Mouse (Mus musculus) cerebellum, adult 18-20 months (tissue): ENCODE measurements around the gene Neb.

Source experiments
- DNase-seq, 2 experiments: peaks; one replicate each; pipeline ENCODE4 v3.0.0; 2021

The Neb gene

DNA sequence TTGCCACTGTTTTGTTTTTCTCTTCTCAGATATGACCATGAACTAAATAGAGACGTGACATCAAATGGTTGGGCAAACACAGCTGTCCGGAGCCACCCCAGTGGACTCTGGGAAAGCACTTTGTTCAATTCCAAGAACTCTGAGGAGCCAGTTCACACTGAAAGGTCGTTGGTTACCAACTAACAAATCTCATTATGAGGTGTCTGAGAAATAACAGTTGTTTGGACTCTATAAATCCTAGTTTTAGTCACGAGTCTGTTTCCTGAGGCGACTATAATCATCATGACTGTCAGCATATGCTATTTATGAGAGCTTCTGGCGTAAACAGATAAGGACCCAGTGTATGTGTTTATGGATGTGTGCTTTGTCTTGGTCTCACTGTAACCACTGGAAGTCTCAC lies 5.8 kb downstream of the Neb start:
- no peak for DNase-seq

DNA sequence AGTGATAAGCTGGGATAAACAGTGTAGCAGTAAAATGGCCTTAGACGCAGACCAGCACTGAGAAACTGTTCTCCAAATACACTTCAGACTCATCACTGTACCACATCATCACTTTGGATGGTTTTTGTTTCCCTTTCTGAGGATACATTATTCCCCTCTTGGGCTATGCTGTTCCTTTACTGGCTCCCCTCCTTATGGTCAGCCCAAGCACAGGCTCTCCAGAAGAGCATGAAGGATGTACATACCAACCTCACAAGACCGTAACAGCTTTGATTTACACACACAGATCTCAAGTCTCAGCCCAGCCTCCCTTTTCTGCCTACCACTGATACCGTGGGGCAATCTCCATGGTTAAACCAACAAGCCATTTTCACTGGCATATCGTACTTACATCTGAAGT lies 6.2 kb downstream of the Neb start:
- DNase-seq, result no peak

DNA sequence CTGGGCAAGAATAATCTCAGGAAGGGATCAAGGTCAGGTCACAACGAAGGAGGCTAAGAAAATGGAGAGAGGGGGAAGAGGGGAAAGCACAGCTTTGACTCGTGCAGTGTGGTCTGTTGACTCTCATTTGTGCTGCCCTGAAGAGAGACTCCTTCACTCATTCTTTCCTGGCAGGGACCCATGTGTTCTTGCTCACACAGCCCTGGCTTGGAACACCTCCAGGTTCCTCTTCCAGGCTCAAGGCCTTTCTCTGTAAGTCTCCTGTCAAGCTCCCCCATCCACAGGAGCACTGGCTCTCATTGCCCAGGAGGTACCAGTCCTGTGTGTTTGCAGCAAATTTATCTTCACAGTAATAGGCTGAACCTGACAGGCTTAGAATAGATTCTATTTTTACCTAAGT lies 7.2 kb downstream of the Neb start:
- peak; percentile 66 to 74 for DNase-seq

- DNase-seq, result no peak
Observed at GRCm38 (mm10) chr2:52369622-52370021, 8.7 kb downstream of the Neb start.

- DNase-seq, result no peak
Observed at GRCm38 (mm10) chr2:52367665-52368064, 10.6 kb downstream of the Neb start.

- no peak for DNase-seq
Observed at GRCm38 (mm10) chr2:52367248-52367647, 11.0 kb downstream of the Neb start.

DNA sequence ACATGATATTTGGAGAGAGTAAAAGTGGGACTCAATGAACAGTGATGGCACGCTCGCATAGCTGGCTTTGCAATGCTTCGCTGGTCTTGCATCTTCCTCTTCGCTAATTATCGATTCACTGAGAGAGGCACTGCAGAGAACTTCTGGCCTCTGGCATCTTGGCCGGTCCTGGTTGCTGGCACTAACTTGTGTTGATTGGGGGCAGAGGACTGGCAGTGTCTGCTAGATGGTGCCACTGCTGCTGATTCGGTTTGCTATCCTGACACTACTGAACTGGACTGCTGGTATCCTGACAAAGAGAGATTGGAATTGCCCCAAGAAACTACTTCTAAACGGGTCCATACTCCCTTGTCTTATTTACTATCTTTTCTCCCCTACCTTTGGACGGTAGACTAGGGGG lies 17.2 kb downstream of the Neb start:
- DNase-seq, result no peak

DNA sequence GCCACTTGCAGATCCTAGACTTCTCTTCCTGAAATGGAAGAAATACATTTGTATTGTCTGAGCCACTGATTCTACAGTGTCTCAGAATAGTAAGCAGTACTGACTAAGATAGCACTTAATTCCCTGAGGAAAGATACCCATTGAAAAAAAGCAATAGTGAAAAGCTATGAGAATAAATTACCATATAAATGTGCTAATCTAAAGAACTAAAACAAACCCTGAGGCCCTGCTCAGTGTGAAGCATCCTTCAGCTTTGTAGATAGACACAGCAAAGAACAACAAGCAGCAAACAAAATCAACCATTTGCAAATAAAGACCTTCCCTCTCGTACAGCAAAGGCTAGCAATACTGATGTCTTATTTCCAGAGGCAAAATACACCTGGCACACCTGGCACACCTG lies 18.6 kb downstream of the Neb start:
- DNase-seq, result no peak

GRCm38 (mm10) chr2:52358156-52358555 lies 20.1 kb downstream of the Neb start:
- no peak for DNase-seq

- DNase-seq, result no peak
Observed at GRCm38 (mm10) chr2:52351029-52351428, 27.2 kb downstream of the Neb start.

- no peak for DNase-seq
Observed at GRCm38 (mm10) chr2:52340990-52341389, 37.3 kb downstream of the Neb start.

GRCm38 (mm10) chr2:52335556-52335955 lies 42.7 kb downstream of the Neb start:
- no peak for DNase-seq

GRCm38 (mm10) chr2:52335087-52335486 lies 43.2 kb downstream of the Neb start:
- no peak for DNase-seq

DNA sequence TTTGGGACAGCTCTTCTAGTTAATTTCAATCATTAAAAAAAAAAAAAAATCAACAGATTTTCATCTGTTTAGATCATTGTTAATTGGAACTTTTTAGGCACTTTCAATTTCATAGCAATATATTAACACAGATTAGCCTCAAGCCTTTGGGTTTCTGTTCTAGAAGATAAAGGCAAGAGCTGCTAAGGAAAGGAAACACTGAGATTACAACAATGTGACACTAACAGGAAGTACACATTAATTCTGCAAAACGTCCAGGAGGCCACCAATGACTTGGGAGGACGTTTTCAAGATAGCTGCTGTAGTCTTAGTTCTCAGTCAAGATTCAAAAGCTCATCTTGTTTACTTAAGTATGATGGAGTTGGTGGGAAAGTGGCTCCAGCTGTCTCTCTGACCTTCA lies 44.7 kb downstream of the Neb start:
- no peak for DNase-seq

DNA sequence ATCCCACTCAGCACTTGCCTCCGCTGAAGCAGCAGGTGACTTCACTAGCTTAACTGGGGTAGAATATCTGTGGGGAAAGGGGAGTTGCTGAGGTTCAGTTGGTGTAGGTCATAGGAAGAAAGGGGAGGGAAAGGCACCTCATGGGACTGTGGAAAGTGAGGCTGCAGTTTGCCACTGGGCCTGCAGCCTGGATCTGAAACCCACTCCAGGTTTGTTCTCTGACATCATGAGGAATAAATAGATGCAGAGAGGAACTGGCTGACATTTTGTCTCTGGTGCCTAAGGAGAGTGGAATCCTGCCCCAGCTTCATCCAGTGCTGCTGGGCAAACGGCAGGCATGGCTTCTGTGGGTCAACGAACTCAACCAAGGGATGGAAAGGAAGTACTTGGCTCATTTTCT lies 46.5 kb downstream of the Neb start:
- no peak for DNase-seq

DNA sequence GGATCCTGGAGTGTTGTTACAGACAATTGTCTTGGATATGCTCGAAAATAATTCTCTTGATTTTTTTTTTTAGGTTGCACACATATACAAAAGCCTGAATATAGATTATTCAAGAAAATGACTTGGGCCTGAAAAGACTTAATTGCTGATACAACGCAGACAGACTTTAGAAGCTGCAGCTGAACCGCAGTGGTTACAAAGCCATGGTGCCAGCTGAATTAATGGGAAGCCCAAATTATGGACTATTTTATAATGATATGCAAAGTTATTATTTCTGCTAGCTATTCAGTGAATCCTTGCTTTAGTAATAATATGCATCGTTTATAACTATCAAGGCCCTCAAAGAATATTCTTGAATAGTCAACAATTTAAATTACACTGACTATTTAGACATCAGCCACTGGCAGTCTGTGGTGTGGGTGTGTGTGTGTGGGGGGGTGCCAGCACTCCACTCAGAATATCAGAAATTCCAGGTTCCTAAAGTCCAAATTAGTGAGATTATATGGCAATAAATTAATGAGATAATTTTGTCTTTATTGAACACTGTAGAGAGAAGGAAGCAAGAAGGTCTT lies 50.9 kb downstream of the Neb start:
- no peak for DNase-seq

GRCm38 (mm10) chr2:52321866-52322265 lies 56.4 kb downstream of the Neb start:
- no peak for DNase-seq

DNA sequence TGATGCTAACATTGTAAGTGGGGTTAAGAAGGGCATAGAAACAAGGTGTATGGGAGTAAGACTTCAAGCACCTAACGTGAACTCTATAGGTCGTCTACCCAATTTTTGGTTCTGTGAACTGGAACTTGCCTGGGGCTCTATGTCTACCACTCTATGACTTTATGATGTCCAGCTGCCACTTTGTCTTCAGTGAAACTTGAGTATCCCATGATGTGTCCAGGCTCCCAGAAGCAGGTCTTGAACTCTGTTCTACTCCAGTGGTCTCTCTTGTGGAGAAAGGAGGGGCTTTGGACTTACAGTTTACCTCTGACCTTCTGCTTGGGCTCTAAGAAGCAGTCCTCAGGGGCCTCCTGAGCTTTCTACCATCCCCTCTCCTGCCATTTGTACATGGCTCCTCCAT lies 58.1 kb downstream of the Neb start:
- no peak for DNase-seq

- DNase-seq, result no peak
Observed at GRCm38 (mm10) chr2:52319020-52319567, 59.2 kb downstream of the Neb start.

DNA sequence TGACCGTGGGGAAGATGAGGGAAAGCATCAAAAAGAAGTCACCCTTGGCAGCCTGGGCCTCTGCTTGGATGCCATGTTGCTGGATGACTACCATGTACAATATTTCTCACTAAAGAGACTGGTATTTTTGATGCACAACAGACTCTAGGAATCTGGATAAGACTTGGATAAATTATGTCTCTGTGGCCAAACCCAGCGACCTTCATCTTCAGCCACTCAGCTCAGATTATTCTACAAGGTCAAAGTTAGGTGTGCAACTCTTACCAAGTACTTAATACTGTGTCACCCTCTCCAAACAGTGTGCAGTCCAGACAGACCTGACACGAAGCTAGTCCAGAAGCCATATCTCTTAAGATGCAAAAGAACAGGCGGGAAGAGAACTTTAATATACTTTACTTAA lies 60.8 kb downstream of the Neb start:
- no peak for DNase-seq

GRCm38 (mm10) chr2:52315737-52316136 lies 62.5 kb downstream of the Neb start:
- DNase-seq, result no peak

GRCm38 (mm10) chr2:52314922-52315730 lies 63.1 kb downstream of the Neb start:
- no peak for DNase-seq

- DNase-seq, result no peak
Observed at GRCm38 (mm10) chr2:52310757-52311156, 67.5 kb downstream of the Neb start.

GRCm38 (mm10) chr2:52306635-52307034 lies 71.6 kb downstream of the Neb start:
- no peak for DNase-seq

- DNase-seq, result no peak
Observed at GRCm38 (mm10) chr2:52304554-52304953, 73.7 kb downstream of the Neb start.
